Mouse (Mus musculus): ENCODE results near the gene Oxct1.

- TF ChIP-seq CTCF (IDR thresholded peaks at IDR 0.05; ENCODE audit: borderline replicate concordance, insufficient read depth, low read length) (no peak), POLR2A (IDR thresholded peaks at IDR 0.05; ENCODE audit: low read depth, low read length) (no peak)
These were observed 128.5 kb downstream of the Oxct1 start for GRCm38 (mm10) chr15:4154646-4155045.

Data from embryonic fibroblast, embryonic 13.5 days (primary cell).